Mouse (Mus musculus) brain, embryonic 14.5 days (tissue): Measurements from ENCODE around the gene Col4a3.

Experiments
- CTCF ChIP-seq: fragments of 200-500 bp; IDR thresholded peaks from 2 replicates; pipeline ENCODE4 v1.5.1; 2012; ENCODE audit warnings: inconsistent platforms, mild to moderate bottlenecking, moderate library complexity, borderline replicate concordance; ENCODE audit not compliant: insufficient read depth, insufficient read length; ENCODE audit errors: extremely low read depth
- POLR2A ChIP-seq: fragments of 200-500 bp; IDR thresholded peaks from 2 replicates; pipeline ENCODE4 v1.6.1; 2012; ENCODE audit warnings: mild to moderate bottlenecking, inconsistent platforms, borderline replicate concordance; ENCODE audit not compliant: poor library complexity, insufficient read depth, insufficient read length, severe bottlenecking; ENCODE audit errors: extremely low read depth

DNA sequence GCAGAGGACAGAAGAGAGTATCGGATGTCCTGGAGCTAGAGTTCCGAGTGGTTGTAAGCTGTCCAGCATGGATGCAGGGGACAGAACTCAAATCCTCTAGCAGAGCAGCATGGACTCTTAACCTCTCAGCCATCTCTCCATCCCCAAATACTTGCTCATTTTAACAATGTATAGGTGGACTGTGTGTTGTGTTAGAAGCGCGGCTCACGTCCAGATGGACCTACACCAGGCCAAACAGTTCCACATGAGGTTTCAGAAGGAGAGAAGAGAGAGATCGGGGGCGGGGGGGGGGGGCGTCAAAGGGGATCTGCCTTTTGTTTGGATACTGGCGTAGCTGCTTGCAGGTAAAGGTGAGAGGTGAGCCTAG lies 48.5 kb downstream of the Col4a3 start:
- TF ChIP-seq CTCF (no peak), POLR2A (no peak)
